Mouse (Mus musculus) myocyte (in vitro differentiated cells): ENCODE measurements around the gene Arhgef25.

Source experiments
- CEBPB ChIP-seq: IDR thresholded peaks from 2 replicates; pipeline ENCODE4 v1.6.1; 2011; ENCODE audit warnings: mild to moderate bottlenecking, moderate library complexity; ENCODE audit not compliant: poor library complexity, insufficient read depth, severe bottlenecking
- E2F4 ChIP-seq: IDR thresholded peaks from one replicate; pipeline ENCODE4 v1.6.1; 2011; ENCODE audit warnings: mild to moderate bottlenecking, control low read depth, moderate library complexity; ENCODE audit not compliant: insufficient read depth
- POLR2A ChIP-seq: IDR thresholded peaks from one replicate; pipeline ENCODE4 v1.6.1; 2011; ENCODE audit warnings: low read depth, mild to moderate bottlenecking, control low read depth, moderate library complexity; ENCODE audit not compliant: insufficient read length

GRCm38 (mm10) chr10:127188465-127189115, 1.3 kb downstream of the Arhgef25 start:
- peak; percentile 73 for TF ChIP-seq POLR2A
- no peak for TF ChIP-seq CEBPB
- no peak for TF ChIP-seq E2F4
